Mouse (Mus musculus) midbrain, embryonic 15.5 days (tissue): ENCODE measurements around the gene Irf5. TPM values are rescaled to one million over a fixed set of nuclear protein-coding genes. Genes with fewer than 3 reads are reported as not detected.

Experiments used
- ATAC-seq: fragments of 200-750 bp; cut with Nextera tagmentation; replicated peaks from 2 replicates; pipeline ENCODE4 v1.8.0; 2017; ENCODE audit warnings: moderate TSS enrichment
- H3K27ac ChIP-seq: fragments of 300-500 bp; sonication (generic); 2 replicates; pipeline ENCODE4 v1.5.1; 2015; ENCODE audit warnings: mild to moderate bottlenecking, inconsistent platforms
- H3K27me3 ChIP-seq: fragments of 300-500 bp; sonication (generic); replicated peaks from 2 replicates; pipeline ENCODE4 v1.6.1; 2015; ENCODE audit warnings: inconsistent platforms
- H3K36me3 ChIP-seq: fragments of 300-500 bp; sonication (generic); replicated peaks from 2 replicates; pipeline ENCODE4 v1.6.1; 2015; ENCODE audit warnings: inconsistent platforms
- H3K4me1 ChIP-seq: fragments of 300-500 bp; sonication (generic); 2 replicates; pipeline ENCODE4 v1.6.1; 2015; ENCODE audit warnings: inconsistent platforms
- H3K4me2 ChIP-seq: fragments of 300-500 bp; sonication (generic); 2 replicates; pipeline ENCODE4 v1.6.1; 2015; ENCODE audit warnings: inconsistent platforms, mild to moderate bottlenecking, moderate library complexity
- H3K4me3 ChIP-seq: fragments of 300-500 bp; sonication (generic); 2 replicates; pipeline ENCODE4 v1.5.1; 2015; ENCODE audit warnings: mild to moderate bottlenecking, inconsistent platforms
- H3K9ac ChIP-seq: fragments of 300-500 bp; sonication (generic); 2 replicates; pipeline ENCODE4 v1.6.1; 2015; ENCODE audit warnings: mild to moderate bottlenecking, inconsistent platforms
- H3K9me3 ChIP-seq: fragments of 300-500 bp; sonication (generic); 2 replicates; pipeline ENCODE4 v1.6.1; 2016; ENCODE audit warnings: inconsistent platforms
- WGBS: fragments of 180-500 bp; shearing (Covaris S2); methylation state at CpG from one replicate; pipeline ENCODE4 v1.1.7; 2015; ENCODE audit warnings: mixed read lengths; 5-methylcytosine and 5-hydroxymethylcytosine counted together
- polyA plus RNA-seq: library from polyadenylated mRNA; unstranded; fragments of >200 nt; fragmentation: Nextera tagmentation; extraction: Ambion mirVana; gene quantifications from 2 replicates; pipeline ENCODE4 v1.2.1, GENCODE M21; 2015

Gene Irf5
- polyA plus RNA-seq, 1 experiment from 2014 or later: 2.0 TPM

DNA sequence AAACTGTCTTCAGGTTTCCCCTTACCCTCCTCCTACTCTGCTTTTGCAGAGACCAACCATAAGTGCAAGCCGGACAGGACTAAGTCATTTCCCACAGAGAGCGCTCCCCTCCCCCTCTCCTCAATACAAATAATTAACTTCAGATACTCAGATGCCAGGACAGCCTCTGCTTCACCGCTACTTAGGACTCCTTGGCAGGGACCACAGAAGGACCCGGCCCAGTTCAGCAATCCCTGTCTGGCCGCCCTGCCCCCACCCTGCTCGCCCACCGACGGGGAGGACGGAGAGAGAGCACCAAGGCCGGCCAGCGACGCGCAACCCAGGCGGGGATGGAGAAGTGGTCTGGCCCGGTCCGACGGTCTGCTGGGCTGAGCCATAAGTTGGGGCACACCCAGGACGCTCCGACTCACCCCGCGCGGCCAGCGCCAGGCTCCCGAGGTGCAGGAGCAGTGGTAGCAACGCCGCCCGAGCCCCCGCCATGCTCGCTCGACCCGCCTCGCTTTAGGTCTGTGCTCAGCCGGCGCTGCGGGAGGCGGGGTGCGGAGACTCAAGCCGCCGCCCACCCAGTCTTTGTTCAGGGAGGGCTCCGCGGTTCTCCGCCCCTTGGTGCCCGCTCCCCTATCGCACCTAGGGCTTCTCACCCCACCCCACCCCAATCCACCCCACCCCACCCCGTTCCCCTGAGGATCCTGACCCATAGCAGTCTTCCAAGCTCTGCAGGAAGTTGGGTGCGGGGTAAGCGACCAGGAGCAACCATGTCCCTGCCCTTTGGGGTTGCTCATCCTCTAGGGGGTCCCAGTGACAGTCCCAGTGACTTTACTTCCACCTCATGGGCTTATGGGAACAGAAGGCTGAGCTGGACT lies 18.7 kb upstream of the Irf5 start, which contains the start of gene Kcp:
Kcp (minus strand) TSS at position 506 of the 863 bp plus-strand sequence.
- Histone ChIP-seq H3K9me3 (no peaks in the 10 kb centered on the region), H3K9ac (peak within 1 kb of the TSS; percentile 38), H3K4me1 (peaks cover 15% of the 10 kb centered on the region), H3K36me3 (no peaks in the 10 kb centered on the region), H3K27me3 (peaks cover 34% of the 10 kb centered on the region), H3K4me3 (peak within 1 kb of the TSS; percentile 50), H3K27ac (no peak within 1 kb of the TSS), H3K4me2 (peak within 1 kb of the TSS; percentile 74)
- peak; percentile 75 for ATAC-seq
- WGBS: 1% methylated on average over 47 of the region's 47 CpGs

DNA sequence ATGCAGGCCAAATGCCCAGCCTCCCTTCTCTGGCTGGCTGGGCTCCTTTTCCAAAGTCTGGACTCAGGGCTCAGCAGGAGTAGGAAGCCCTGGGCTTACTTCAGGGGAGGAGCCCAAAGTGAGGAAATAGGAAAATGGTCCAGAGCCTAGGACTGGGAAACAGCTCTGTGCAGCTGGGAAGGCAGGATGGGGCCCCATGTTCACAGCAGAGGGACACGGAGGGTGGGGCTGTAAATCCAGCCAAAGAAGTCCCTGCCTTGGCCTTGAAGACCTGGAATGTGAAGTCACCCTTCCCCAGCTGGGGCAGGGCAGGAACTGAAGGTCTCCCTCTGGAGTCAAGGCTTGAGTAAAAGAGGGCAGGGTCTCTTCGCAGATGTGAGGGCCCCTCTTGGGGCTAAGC lies 17.3 kb upstream of the Irf5 start:
- ATAC-seq: no peak
- Histone ChIP-seq H3K4me3 (no peak overlapping the region), H3K4me1 (peaks cover 24% of the 10 kb centered on the region), H3K27me3 (peaks cover 34% of the 10 kb centered on the region), H3K9me3 (no peaks in the 10 kb centered on the region), H3K4me2 (no peak overlapping the region), H3K36me3 (no peaks in the 10 kb centered on the region), H3K9ac (no peak overlapping the region), H3K27ac (no peak overlapping the region)
- 45% methylated on average over 2 of the region's 2 CpGs for WGBS

DNA sequence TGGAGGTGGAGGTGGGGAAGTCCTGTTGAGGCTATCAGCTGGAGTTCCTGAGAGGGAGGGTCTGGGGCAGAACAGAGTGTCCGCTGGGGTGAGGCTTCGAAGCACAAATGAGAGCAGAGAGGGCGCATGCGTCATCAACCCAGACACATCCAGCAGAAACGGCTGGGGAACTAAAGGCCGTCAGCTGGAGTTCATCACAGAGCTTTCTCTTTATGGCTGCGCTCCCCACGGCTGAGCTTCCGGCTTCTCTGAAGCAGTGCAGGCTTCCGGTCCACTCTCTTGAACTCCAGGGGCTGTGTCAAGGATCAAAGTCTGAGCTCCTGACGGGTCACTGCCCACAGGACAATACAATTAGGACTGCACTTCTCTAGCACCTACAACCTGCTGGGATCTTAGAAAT lies 13.1 kb upstream of the Irf5 start:
- H3K36me3 ChIP-seq: no peaks in the 10 kb centered on the region

DNA sequence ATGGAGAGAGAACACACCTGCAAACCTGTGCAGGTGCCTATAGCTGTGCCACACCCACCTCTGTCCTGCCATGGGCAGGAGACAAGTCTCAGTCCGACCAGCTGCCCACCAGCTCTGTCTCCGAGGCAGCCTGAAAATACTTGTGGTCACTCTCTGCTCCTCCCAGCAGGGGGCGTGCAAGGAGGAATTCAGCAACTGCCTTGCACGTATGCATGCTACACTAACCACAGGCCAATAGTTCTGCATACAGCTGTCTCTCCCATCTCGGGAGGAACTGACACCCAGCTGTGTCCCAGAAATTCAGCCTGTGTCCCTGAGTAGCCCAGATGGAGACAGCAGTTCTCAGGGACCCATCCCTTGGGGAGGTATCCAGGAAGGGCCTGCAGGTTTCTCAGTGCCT lies 9.3 kb upstream of the Irf5 start:
- no peaks in the 10 kb centered on the region for H3K36me3 ChIP-seq
- no peak overlapping the region for H3K9ac ChIP-seq
- H3K27ac ChIP-seq: no peak overlapping the region
- H3K4me3 ChIP-seq: no peak overlapping the region
- no peaks in the 10 kb centered on the region; the same call in 1 of the 2 replicates for H3K27me3 ChIP-seq
- H3K9me3 ChIP-seq: no peaks in the 10 kb centered on the region
- no peak overlapping the region for H3K4me2 ChIP-seq
- no peak for ATAC-seq
- peaks cover 10% of the 10 kb centered on the region; the same call in 1 of the 2 replicates for H3K4me1 ChIP-seq
- 8% methylated on average over 5 of the region's 5 CpGs for WGBS

More for the DNA sequence above, 13.1 kb upstream of the Irf5 start:
- H3K9me3 ChIP-seq: no peaks in the 10 kb centered on the region
- H3K27ac ChIP-seq: no peak overlapping the region
- 1% methylated on average over 11 of the region's 11 CpGs for WGBS
- H3K4me3 ChIP-seq: peak overlapping the region; percentile 21
- peaks cover 10% of the 10 kb centered on the region; the same call in 1 of the 2 replicates for H3K4me1 ChIP-seq
- H3K4me2 ChIP-seq: peak overlapping the region; percentile 47
- peaks cover 9% of the 10 kb centered on the region for H3K27me3 ChIP-seq
- H3K9ac ChIP-seq: no peak overlapping the region
- ATAC-seq: peak; percentile 51; the same call in 1 of the 2 replicates

DNA sequence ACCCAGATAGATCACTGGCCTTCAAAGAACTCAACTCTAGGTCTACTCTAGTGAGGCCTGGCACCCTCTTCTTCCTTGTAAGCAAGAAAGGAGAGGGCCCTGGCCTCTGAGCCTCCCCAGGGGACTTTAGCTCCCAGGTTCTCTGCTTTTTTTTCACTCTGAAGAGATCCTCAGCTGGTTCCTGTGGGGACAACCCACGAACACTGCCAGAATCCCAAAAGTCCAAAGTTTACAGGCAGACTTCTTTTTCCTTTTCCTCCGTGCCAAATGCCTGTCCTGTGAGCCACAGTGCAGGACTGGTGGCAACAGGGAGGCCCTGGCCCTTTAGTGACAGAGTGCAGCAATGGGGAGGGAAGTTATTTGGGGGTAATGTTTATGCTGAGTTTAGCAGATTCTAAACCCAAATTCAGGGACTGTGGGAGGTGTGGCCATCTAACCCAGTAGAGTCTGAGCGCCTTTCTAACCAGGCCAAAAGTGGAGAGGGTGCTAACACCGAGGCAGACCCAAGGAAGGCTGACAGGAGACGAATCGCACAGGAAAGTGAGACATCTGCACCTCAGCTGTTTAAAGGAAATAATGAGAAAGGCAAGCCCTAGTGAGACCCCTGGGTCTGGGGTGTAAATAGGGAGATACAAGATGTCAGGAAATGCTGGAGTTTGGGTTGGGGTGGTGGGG lies 3.7 kb upstream of the Irf5 start:
- WGBS: 78% methylated on average over 6 of the region's 6 CpGs
- ATAC-seq: no peak
- Histone ChIP-seq H3K4me1 (peaks cover 17% of the 10 kb centered on the region), H3K4me2 (no peak overlapping the region), H3K9ac (no peak overlapping the region), H3K4me3 (no peak overlapping the region), H3K9me3 (no peaks in the 10 kb centered on the region), H3K36me3 (no peaks in the 10 kb centered on the region), H3K27ac (no peak overlapping the region), H3K27me3 (peaks cover 12% of the 10 kb centered on the region)

DNA sequence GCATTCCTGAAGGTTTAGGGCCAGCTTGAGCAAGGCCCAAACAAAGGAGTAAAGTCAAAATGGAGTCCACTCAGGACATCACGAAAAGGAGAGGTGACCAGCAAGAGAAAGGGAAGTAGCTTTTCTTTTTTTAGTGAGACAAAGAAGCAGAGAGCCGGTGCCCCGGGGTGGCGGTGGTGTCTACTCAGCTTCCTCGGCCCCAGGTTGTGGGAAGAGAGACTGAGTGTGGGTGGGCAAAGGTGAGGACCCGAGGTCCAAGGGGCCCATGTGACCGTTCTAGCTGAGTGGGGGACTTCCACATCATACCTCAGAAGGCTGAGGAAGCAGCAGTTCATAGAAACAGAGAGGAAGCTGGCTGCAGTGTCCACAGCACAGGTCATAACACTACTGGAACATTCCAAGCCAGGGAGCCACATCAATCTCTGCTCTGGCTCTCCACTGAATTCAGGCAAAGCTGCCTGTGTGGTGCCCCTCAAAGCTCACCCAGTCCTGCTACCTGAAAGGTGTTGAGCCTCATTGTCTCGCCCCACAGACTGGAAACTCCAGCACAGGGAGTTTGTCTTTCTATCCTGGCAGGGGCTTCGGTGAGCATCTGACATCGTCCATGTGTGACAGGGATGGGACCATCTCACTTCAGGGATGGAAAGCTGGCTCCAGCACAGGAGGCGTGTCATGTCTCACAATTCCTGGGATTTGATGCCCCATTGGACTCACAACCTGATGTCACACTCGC lies 3.0 kb upstream of the Irf5 start:
- ATAC-seq: no peak
- Histone ChIP-seq H3K9ac (no peak overlapping the region), H3K27me3 (peaks cover 19% of the 10 kb centered on the region), H3K9me3 (no peaks in the 10 kb centered on the region), H3K4me1 (peaks cover 17% of the 10 kb centered on the region), H3K27ac (no peak overlapping the region), H3K4me3 (no peak overlapping the region), H3K4me2 (no peak overlapping the region), H3K36me3 (no peaks in the 10 kb centered on the region)
- 74% methylated on average over 12 of the region's 12 CpGs for WGBS

DNA sequence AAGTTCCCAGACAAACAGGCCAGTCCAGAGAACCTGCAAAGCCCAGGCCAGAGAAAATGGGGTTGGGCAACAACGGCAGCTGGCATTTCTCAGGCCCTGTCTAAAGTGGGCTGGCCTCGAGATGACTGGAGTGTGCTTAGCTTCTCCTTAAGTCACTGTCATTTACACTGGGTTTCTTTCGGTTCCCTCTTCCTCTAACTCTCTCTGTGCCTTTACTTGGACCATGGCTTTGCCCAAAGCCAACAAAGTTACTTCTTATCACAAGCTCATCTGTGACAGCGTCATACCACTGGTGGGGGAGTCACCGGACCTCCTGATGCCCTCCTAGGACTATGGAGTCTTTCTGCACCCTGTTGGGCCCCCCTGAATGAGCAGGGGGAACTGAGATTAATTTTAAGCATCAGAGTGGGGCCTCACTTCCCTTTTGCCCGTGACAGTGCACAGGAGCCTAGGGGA lies 2.4 kb upstream of the Irf5 start:
- no peak overlapping the region for H3K4me2 ChIP-seq
- H3K27ac ChIP-seq: no peak overlapping the region
- H3K9me3 ChIP-seq: no peaks in the 10 kb centered on the region
- no peak overlapping the region for H3K9ac ChIP-seq
- no peak overlapping the region for H3K4me3 ChIP-seq
- no peak for ATAC-seq
- H3K27me3 ChIP-seq: peaks cover 24% of the 10 kb centered on the region
- 68% methylated on average over 6 of the region's 6 CpGs for WGBS
- peaks cover 17% of the 10 kb centered on the region for H3K4me1 ChIP-seq
- H3K36me3 ChIP-seq: no peaks in the 10 kb centered on the region

DNA sequence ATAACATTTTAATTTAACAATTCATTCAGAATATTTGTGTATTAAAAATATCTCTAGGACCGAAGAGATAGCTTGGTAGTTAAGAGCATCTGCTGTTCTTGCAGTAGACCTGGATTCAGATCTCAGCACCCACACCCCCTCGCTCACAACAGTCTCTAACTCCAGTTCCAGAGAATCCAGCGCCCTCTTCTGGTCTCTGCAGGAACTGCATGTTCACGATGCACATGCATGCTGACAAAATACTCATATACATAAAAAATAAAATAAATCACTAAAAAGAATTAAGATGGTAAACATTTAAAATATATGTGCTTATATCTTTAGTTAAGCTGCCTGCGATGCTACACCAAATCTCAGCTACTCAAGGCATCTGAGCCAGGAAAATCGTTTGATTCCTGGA lies 1.2 kb upstream of the Irf5 start:
- Histone ChIP-seq H3K4me3 (no peak overlapping the region), H3K27ac (no peak overlapping the region), H3K9me3 (no peaks in the 10 kb centered on the region), H3K4me1 (peaks cover 17% of the 10 kb centered on the region), H3K27me3 (peaks cover 36% of the 10 kb centered on the region), H3K9ac (no peak overlapping the region), H3K4me2 (no peak overlapping the region), H3K36me3 (no peaks in the 10 kb centered on the region)
- WGBS: 67% methylated on average over 6 of the region's 6 CpGs
- no peak for ATAC-seq

DNA sequence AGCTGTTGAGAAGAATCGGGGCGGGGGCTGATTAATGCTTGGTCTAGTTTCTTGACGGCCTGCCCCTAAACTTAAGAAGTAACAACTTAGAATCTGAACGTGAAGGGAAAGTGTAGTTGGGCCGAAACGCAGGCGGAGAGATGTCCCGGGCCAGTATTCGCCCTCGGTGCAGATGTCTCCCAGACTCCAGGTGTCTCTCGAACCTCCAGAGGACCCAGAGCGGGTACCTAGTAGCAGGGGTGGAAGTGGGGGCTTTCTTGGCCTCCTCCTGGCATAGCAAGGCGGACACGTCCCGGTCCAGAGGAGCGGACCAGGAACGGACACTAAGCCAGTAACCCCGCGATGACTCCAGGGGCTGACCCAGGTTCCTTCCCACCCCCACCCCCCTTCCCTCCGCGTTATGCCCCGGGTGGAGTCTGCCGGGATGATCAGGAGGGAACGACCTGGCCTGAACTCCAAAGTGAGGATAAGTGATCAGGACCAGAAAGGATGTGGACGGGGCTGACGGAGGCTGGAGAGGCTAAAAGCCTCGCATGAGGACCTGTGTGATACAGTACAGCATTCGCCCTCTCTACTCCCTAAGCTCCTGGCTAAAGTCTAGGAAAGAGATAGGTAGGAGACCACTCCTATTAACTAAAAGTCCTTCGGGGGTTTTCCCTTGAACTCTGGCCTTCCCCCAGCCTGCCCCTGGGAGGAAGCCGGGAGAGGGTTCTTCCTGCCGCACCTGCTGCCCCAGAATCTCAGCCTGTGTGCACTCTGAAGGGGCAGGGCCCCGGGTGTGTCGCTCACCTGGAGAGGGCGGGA lies 1.1 kb downstream of the Irf5 start:
- Histone ChIP-seq H3K4me1 (peaks cover 17% of the 10 kb centered on the region), H3K27ac (no peak overlapping the region), H3K4me2 (peak overlapping the region; percentile 96), H3K4me3 (peak overlapping the region; percentile 46; the same call in 1 of the 2 replicates), H3K9ac (no peak overlapping the region), H3K9me3 (no peaks in the 10 kb centered on the region), H3K27me3 (peaks cover 46% of the 10 kb centered on the region), H3K36me3 (no peaks in the 10 kb centered on the region)
- WGBS: 4% methylated on average over 33 of the region's 34 CpGs
- ATAC-seq: no peak

DNA sequence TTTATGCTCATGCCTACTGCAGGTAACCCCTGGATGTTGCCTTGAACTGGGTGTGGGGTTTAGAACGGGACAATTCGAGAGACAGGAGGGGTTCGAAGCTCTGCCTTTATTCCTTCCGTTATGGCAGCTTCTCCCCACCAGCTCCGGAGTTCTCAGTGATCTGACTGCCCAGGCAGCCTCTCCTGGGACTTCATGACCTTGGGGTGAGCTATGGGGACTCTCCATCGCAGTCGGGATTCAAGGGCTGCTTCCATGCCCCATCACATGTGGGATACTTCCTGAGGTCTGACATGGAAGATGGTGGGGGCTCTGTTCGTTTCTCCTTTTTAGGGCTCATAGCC lies 1.7 kb downstream of the Irf5 start:
- no peak overlapping the region for H3K4me3 ChIP-seq
- H3K4me1 ChIP-seq: peaks cover 17% of the 10 kb centered on the region
- peaks cover 46% of the 10 kb centered on the region for H3K27me3 ChIP-seq
- H3K36me3 ChIP-seq: no peaks in the 10 kb centered on the region
- 16% methylated on average over 8 of the region's 8 CpGs for WGBS
- H3K4me2 ChIP-seq: no peak overlapping the region
- no peak overlapping the region for H3K9ac ChIP-seq
- ATAC-seq: no peak
- no peaks in the 10 kb centered on the region for H3K9me3 ChIP-seq
- H3K27ac ChIP-seq: no peak overlapping the region

DNA sequence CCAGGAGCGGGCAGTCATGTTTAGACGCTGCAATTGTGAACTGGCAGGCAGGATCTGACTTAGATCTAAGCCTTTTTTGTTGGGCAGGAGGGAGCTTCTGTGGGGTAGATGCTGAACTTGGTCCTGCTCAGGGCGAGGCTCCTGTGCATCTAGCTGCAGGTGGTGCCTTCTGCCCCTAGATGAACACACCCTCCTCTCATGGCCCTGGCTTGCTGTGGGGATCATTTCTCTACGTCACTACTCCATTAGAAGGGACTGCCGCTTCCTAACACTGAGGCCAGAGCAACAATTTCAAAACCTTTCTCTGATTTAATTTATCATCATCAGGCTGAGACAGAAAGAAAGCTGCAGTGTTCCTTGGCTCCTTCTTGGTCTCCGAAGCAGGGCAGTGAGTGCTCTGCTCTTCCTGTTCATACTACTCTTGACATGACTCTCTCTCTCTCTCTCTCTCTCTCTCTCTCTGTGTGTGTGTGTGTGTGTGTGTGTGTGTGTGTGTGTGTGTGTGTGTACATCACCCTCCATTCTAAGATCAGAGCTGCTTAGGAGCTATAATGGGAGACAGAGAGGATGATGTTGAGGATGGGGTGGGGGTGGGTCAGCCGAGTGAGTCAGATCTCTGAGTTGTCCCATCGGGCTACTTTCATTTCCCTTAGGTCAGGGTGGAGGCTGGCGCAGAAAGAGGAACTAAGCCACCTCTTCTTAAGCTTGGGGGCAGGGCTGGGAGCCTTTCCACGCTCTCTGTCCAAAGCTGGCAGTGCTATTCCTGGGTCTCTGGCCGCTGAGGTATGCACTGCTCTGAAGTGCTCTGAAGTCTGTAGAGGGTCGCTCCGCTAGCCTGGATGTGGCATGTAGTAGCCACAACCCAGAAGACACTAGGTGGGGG lies 2.4 kb downstream of the Irf5 start:
- ATAC-seq: no peak
- no peak overlapping the region for H3K4me2 ChIP-seq
- no peaks in the 10 kb centered on the region for H3K9me3 ChIP-seq
- H3K36me3 ChIP-seq: no peaks in the 10 kb centered on the region
- H3K27me3 ChIP-seq: peaks cover 45% of the 10 kb centered on the region
- no peak overlapping the region for H3K9ac ChIP-seq
- peaks cover 17% of the 10 kb centered on the region for H3K4me1 ChIP-seq
- WGBS: 31% methylated on average over 13 of the region's 13 CpGs
- no peak overlapping the region for H3K27ac ChIP-seq
- no peak overlapping the region for H3K4me3 ChIP-seq
